Mouse (Mus musculus) embryo, embryonic 11 days (tissue): Measurements from ENCODE around the gene Ldlrap1.
A peak's percentile ranks its signal among the peaks of the same experiment; 100 is the strongest.
"Not testable (repeated sequence)": the region's sequence is repeated elsewhere in the genome, so short reads cannot be mapped to it uniquely, and the experiment has no call there.

Source experiments
- DNase-seq: peaks from one replicate; pipeline ENCODE4 v3.0.0-alpha.2; 2015

Gene Ldlrap1

GRCm38 (mm10) chr4:134767426-134768225, at the start of gene Ldlrap1:
Ldlrap1 (minus strand) TSS chr4:134768024.
- DNase-seq = peak; percentile 91

- DNase-seq = no peak
Measured at GRCm38 (mm10) chr4:134814229-134814571, 46.4 kb upstream of the Ldlrap1 start.

DNA sequence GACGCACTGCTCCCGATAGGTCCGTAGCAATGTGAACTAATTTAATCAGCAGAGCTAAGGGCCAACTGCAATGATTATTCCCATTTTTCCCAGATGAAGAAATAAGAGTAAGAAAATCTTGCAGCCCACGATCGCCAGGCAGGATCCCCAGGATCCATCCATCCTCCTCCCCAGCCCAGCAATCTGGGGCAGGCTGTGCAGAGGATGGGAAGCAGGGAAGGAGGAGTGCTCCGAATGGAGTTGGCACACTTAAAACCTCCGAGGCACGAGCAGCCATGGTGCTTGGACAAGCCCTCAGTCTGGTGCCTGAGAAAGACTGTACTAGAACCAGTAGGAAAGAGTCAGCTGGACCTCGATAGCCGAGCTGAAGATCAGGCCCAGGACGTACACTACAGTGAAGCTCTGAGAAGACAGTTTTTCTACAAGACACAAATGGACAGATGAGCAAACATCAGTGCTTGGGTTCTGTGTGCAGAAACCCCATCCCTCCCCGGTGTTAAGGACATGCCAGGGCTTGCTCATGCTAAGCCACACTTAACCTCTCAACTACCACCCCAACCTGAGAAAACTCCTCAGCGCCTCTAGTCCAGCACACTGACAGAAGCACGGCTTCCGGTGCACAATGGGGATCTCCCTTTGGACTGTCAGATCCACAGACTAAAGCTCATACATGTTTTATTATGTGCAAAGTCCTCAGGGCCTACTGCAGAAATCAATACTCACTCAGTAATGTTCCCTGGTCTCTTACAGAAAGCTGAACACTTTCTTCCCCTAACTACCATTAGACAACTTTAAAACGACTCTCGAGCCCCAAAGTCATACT, 45.8 kb upstream of the Ldlrap1 start:
- no peak for DNase-seq

- no peak for DNase-seq
Measured at GRCm38 (mm10) chr4:134804765-134805164, 36.9 kb upstream of the Ldlrap1 start.

GRCm38 (mm10) chr4:134802765-134803164, 34.9 kb upstream of the Ldlrap1 start:
- DNase-seq = no peak

DNA sequence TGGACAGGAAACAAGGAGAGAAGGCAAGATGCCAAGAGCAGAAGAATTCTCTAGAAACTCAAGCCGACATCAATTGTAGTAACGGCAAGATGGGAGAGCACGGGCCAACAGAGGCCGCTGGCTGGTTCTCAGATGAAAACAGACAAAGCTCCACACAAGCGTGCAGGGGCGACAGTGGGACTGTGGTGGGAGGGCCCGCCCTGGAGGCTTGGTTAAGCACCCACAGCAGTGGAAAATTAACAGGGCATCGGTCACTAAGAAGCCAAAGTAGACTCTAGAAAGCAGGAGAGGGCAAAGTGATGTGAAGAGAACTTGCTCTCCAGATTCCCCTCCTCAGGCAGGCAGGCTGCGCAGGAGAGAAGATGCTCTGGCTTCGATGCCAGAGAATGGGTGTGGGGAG, 34.3 kb upstream of the Ldlrap1 start:
- no peak for DNase-seq

- no peak for DNase-seq
Measured at GRCm38 (mm10) chr4:134800693-134801092, 32.9 kb upstream of the Ldlrap1 start.

GRCm38 (mm10) chr4:134800098-134800497, 32.3 kb upstream of the Ldlrap1 start:
- no peak for DNase-seq

DNA sequence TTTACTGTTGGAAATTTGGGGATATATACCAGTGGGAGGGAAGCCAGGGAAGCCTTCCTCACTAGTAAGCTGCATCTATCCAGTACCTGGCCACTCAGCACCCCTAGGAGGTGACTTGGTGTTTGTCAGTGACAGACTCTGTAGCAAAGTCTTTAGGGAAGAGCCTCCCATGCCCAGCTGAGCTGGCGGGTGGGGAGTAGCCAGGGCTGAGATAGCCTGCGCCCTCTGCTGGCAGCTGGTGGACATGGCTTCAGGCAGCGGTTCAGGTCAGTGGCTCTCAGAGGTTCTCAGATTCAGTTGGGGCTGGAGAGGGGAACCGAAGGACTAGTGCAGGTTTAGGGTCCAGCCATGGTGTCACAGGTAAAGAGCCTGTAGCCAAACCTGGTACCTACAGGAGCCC, 31.4 kb upstream of the Ldlrap1 start:
- DNase-seq = peak; percentile 86

DNA sequence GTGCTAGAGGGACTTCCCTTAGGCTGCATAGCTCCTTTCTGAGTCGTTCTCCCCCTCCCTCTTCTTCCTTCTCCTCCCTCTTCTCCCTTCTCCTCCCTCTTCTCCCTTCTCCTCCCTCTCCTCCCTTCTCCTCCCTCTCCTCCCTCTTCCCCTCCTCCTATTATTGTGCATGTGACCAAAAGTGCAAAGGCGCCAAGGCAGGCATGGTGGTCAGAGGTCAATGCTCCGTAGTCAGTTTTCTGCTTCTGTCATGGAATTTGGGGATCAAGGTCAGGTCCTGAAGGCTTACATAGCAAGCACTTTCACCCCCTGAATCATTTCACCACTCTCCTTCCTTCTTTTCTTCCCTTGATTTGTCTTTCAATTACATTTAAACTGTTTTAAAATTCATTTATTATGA, 31.0 kb upstream of the Ldlrap1 start:
- DNase-seq = no peak

DNA sequence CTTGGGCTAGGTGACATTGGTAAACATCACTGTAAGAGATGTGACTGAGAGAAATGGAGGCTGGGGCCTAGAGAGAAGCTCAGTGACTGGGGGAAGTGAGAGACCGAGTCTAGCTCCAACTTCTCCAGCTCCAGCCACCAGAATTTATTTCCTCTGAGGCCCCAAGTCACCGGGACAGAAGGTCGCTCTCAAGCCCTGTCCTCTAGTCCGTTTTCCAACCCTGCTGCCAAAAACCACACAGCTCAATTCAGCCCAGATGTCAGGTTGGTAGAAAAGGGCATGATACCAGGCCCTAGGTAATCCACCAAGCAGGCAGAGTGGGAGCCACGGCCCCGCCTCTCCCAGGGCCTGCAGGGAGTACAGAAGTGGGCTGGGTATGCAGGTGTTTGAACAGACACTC, 29.8 kb upstream of the Ldlrap1 start:
- no peak for DNase-seq

DNA sequence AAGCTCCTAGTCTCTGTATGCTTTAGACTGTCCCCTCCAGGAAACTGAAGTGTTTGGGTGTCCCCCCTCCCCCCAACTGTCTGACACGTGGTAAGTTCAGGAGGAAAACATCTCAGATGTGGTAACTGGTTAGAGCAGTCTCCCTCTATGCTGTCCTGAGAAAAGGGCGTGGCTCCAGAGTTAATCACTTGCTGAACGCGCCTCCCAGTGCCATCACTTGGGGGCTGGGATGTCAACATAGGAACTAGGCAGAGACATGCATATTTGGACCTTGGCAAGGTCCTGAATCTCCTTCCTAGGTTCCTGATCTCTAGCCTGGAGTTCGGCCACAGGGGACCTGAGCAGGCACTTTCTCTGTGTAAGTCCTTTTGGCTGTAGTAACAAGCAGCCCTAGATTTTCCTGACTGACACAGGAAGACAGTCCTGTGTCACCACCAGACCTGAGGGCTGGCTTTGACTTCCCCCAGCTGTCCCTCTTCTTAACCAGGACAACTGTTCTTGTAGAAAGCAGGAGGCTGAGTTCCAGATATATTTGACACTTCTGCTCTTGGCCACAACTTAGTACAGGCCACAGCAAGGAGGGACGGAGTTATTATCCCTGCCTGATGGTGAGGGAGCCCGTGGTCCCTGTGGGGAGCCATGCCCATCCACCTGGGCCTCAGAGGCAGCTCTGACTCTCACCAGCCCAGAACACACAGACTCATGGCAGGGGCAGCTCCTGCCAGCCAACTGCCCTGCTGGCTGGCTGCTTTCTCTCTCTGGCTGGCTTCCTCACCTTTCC, 28.9 kb upstream of the Ldlrap1 start:
- no peak for DNase-seq

DNA sequence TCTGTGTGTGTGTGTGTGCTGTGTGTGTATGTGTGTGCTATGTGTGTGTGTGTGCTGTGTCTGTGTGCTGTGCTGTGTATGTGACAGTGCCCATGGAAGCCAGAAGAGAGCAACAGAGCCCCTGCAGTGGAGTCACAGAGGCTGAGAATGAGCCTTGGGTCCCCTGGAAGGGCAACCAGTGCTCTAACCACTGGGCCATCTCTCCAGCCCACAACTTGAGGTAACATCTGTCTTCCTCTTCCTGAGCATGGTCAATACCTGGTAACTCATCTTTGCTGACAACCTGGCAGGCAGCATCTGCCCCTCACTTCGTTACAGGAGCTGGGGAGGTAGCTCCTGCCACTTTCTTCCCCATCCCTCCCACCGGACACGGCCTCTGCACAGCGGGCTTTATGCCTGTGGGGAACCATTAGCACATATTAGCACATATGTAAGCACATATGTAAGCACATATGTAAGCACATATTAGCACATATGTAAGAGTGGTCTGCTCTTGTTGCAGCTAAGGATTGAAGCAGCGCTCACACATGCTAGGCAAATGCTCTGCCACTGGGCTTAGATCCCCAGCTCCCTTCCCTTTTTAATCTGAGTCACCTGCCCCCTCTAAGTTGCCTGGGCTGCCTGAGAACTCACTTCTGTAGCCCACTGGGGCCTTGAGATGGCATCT, 28.1 kb upstream of the Ldlrap1 start:
- DNase-seq = no peak

DNA sequence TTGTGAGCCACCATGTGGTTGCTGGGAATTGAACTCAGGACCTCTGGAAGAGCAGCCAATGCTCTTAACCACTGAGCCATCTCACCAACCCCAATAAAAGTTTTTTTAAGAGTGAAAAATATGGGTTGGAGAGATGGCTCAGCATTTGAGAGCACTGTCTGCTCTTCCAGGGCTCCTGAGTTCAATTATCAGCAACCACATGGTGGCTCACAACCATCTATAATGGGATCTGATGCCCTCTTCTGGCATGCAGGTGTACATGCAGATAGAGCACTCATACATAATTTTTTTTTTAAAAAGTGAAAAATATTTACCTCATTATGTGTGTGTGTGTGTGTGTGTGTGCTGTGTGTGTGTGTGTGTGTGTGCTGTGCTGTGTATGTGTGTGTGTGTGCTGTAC, 27.1 kb upstream of the Ldlrap1 start:
- not testable (repeated sequence) for DNase-seq

DNA sequence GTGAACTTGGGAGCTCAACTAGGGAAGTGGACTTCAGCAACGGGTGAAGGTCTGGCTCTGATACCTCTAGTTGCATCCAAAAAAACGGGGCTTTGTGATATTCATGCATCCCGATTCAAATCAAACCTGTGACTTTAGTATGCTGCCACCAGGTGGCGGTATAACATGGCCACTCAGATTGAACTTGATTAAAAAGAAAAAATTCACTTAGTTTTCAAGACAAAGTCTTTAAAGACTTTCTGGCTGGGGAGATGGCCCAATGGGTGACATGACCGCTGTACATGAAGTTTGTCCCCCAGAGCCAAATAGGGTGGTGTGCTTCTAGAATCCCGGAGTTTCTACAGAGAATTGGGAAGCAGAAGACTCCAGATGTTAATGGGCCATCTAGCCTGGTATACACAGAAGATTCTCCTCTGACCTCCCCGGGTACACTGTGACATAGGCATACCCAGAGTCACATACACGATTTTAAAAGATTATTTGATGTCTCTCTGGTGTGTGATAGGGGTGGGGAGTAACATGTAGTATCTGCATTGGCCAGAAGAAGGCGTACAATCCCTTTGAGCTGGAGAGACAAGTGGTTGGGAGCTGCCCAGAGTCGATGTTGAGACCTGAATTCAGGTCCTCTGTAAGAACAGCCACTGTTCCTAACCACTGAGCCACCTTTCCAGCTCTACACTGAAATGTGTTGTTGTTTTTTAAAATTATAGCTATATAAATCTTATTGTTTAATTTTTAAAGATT, 25.6 kb upstream of the Ldlrap1 start:
- peak; percentile 72 for DNase-seq

- DNase-seq = no peak
Measured at GRCm38 (mm10) chr4:134791731-134792130, 23.9 kb upstream of the Ldlrap1 start.

DNA sequence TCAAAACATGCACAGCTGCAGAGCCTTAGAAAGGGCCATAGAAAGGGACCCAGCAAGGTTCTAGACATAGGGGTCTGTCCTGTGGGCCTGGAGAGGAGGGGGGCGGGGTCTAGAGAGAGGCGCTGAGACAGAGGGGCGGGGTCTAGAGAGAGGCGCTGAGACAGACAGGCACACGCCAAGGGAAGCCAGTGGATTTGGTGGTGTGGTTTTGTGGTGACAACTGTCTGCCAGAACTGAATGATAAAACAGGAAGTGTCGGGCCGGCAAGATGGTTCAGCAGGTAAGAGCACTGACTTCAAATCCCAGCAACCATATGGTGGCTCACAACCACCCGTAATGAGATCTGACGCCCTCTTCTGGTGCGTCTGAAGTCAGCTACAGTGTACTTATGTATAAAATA, 19.1 kb upstream of the Ldlrap1 start:
- peak; percentile 33 for DNase-seq

DNA sequence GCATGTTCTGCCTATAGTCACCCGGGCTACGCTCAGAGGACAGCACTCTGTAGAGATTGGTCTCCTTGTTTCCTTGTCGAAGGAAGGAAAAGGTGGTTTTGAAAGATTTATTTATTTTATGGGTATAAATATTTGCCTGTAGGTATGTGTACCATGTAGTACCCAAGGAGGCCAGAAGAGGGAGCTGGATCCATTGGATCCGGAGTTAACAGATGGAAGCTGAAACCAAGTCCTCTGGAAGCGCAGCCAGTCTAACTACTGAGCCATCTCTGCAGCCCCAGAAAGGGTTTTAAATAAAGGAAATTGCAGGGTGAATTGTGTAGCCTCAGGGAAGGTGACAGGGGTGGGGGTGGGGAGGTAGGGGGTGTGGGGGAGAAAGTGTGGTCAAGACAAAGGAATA, 16.9 kb upstream of the Ldlrap1 start:
- DNase-seq = peak; percentile 71

DNA sequence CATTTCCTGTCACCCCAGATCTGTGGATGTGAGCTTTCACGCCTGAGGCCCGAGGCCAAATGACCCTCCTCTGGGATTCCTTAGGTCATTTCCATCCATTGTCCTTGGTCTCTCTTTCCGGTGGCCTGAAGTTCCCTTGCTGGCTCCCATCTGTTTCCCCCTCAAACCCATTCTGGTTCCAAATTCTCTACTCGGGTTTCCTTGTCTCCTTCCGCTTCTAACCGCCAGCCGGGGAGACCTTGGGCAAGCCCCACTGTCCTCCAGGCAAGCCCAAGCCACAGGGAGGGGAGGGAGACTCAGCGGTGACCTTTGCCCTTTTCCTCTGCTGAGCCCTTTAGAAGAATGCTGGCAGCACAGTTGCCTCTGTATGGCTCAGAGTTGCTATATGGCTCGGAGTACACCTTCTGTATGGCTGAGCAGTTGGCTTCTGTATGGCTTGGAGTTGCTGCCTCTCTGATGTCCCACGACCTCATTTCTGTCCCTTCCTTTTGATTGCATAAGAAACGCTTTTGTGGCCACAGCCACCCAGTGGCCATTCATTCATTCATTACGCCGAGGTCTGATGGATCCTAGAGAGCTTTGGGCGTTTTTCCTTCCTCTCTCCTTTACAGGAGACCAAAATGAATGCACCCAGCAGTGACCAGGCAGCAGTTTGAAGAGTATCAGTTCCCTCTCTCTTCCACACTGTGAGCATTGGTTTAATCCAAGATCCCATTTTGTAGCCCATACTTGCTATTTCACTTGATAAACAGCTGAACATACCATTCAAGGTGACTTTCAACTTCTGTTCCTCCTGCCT, 11.5 kb upstream of the Ldlrap1 start:
- peak; percentile 80 for DNase-seq

GRCm38 (mm10) chr4:134776246-134776645, 8.4 kb upstream of the Ldlrap1 start:
- no peak for DNase-seq

DNA sequence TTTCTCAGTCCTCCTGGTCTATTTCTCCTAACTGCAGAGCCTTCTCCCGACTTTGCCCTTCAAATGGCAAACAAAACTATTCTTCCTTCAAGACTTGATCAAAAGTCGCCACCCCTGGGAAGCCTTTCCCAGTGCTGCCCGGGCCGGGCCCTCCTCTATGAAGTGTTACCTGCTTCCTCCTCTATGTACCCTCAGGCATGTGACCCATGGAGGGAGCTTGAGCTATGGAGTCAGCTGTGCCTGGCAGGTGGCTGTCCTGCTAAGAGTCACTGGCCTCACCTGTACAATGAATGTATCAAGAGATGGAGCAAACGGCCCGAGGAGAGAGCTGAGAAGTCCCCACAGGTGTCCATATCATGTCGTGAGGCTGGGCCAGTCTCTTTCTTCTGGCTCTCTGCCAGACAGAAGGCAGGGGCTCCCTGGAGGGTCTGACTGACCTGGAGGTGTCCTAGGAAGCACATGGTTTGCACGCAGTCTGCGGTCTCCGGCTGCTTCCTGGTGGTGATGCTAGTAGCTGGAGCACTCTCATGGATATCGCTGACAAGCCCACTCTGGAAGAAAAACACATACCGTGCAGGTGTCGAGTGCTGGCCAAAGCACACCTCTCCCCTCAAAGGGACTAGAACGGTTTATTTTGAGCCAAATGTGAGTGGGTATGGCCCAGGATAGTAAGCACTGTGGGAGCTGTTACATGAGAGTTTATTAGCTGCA, 7.6 kb upstream of the Ldlrap1 start:
- DNase-seq = no peak
